Mouse (Mus musculus) ES-Bruce4 (cell line): Measurements from ENCODE around the gene Fcrl6. TPM values are rescaled to one million over a fixed set of nuclear protein-coding genes. Genes with fewer than 3 reads are reported as not detected.

ENCODE experiments used
- H3K27ac ChIP-seq: 2 replicates; pipeline ENCODE4 v1.5.1; 2012; ENCODE audit warnings: low read length, inconsistent platforms; ENCODE audit not compliant: insufficient read depth
- H3K27me3 ChIP-seq: 2 replicates; pipeline ENCODE4 v1.6.1; 2012; ENCODE audit warnings: mild to moderate bottlenecking, low read length, inconsistent platforms; ENCODE audit not compliant: control insufficient read depth, poor library complexity, insufficient read depth, severe bottlenecking
- H3K36me3 ChIP-seq: 2 replicates; pipeline ENCODE4 v1.6.1; 2012; ENCODE audit warnings: inconsistent platforms, mild to moderate bottlenecking, low read length, moderate library complexity; ENCODE audit not compliant: control insufficient read depth, poor library complexity, insufficient read depth, severe bottlenecking
- H3K4me1 ChIP-seq: one replicate; pipeline ENCODE4 v1.8.1; 2011; ENCODE audit warnings: low read length; ENCODE audit not compliant: control insufficient read depth, insufficient read depth
- H3K4me3 ChIP-seq: 2 replicates; pipeline ENCODE4 v1.5.1; 2011; ENCODE audit warnings: low read depth, mild to moderate bottlenecking, low read length
- H3K9ac ChIP-seq: 2 replicates; pipeline ENCODE4 v1.6.1; 2012; ENCODE audit warnings: low read depth, mild to moderate bottlenecking, inconsistent platforms; ENCODE audit not compliant: poor library complexity, severe bottlenecking
- H3K9me3 ChIP-seq: replicated peaks from 2 replicates; pipeline ENCODE4 v1.6.1; 2012; ENCODE audit warnings: mild to moderate bottlenecking, low read length, inconsistent platforms; ENCODE audit not compliant: control insufficient read depth, poor library complexity, insufficient read depth, severe bottlenecking
- CTCF ChIP-seq: IDR thresholded peaks from one replicate; pipeline ENCODE4 v1.8.1; 2011; ENCODE audit warnings: low read depth, low read length
- EP300 ChIP-seq: IDR thresholded peaks from 2 replicates; pipeline ENCODE4 v1.6.1; 2011; ENCODE audit warnings: low read depth, low read length; ENCODE audit not compliant: insufficient read depth
- POLR2A ChIP-seq: IDR thresholded peaks from one replicate; pipeline ENCODE4 v1.8.1; 2011; ENCODE audit warnings: low read length; ENCODE audit not compliant: insufficient read depth
- polyA plus RNA-seq: library from polyadenylated mRNA; stranded (reverse); fragments of >200 nt; gene quantifications from 2 replicates; pipeline ENCODE4 v1.2.4, GENCODE M21; 2011; ENCODE audit warnings: low read depth; ENCODE audit not compliant: missing spikeins, insufficient read depth, insufficient read length

Fcrl6 gene
- polyA plus RNA-seq, 1 experiment: not detected

- Histone ChIP-seq H3K9ac (no peak overlapping the region), H3K27ac (no peak overlapping the region), H3K4me3 (no peak overlapping the region), H3K27me3 (no peaks in the 10 kb centered on the region), H3K9me3 (no peaks in the 10 kb centered on the region), H3K36me3 (no peaks in the 10 kb centered on the region), H3K4me1 (no peaks in the 10 kb centered on the region)
- TF ChIP-seq EP300 (no peak), POLR2A (no peak), CTCF (peak; percentile 55)
Observed at GRCm38 (mm10) chr1:172594495-172594894, 7.9 kb downstream of the Fcrl6 start.

- H3K4me1 ChIP-seq: no peaks in the 10 kb centered on the region
- H3K4me3 ChIP-seq: no peak overlapping the region
- H3K9me3 ChIP-seq: no peaks in the 10 kb centered on the region
- no peaks in the 10 kb centered on the region for H3K27me3 ChIP-seq
- no peak overlapping the region for H3K9ac ChIP-seq
- no peaks in the 10 kb centered on the region for H3K36me3 ChIP-seq
- H3K27ac ChIP-seq: no peak overlapping the region
- TF ChIP-seq EP300: no peak
- TF ChIP-seq CTCF: no peak
- TF ChIP-seq POLR2A: no peak
Observed at GRCm38 (mm10) chr1:172593956-172594355, 8.4 kb downstream of the Fcrl6 start.

- no peaks in the 10 kb centered on the region for H3K27me3 ChIP-seq
- H3K36me3 ChIP-seq: no peaks in the 10 kb centered on the region
- H3K9ac ChIP-seq: no peak overlapping the region
- TF ChIP-seq POLR2A: no peak
- no peak for TF ChIP-seq EP300
- no peak for TF ChIP-seq CTCF
- H3K4me3 ChIP-seq: no peak overlapping the region
- no peak overlapping the region for H3K27ac ChIP-seq
- no peaks in the 10 kb centered on the region for H3K4me1 ChIP-seq
- H3K9me3 ChIP-seq: no peaks in the 10 kb centered on the region
Observed at GRCm38 (mm10) chr1:172593321-172593720, 9.0 kb downstream of the Fcrl6 start.

DNA sequence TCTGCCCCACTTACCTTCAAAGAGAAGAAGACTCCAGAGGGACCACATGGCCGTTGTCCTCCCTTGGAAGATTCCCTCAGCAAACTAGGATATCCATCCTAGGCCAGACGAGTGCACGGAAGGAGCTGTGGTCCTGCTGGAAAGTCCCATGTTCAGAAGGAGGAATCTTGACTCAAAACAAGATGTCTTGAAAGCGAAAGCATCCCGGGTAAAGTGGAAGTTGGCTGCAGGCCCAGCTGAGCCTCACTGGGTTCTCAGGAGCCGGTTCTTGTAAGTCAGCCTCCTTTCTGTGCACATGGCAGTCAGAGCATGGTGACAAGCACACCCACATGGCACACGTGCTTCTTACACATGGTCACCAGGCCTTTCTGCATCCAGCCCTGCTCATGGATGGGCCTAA, 12.0 kb downstream of the Fcrl6 start, which contains the start of gene Slamf8:
Gene Slamf8, minus strand, starts transcription at position 184 of the 400 bp plus-strand sequence.
- H3K9me3 ChIP-seq: no peaks in the 10 kb centered on the region
- H3K4me3 ChIP-seq: no peak within 1 kb of the TSS
- H3K36me3 ChIP-seq: no peaks in the 10 kb centered on the region
- no peaks in the 10 kb centered on the region for H3K4me1 ChIP-seq
- no peak within 1 kb of the TSS for H3K27ac ChIP-seq
- no peak within 1 kb of the TSS for H3K9ac ChIP-seq
- no peak for TF ChIP-seq CTCF
- TF ChIP-seq POLR2A: no peak
- no peak for TF ChIP-seq EP300
- no peaks in the 10 kb centered on the region for H3K27me3 ChIP-seq

DNA sequence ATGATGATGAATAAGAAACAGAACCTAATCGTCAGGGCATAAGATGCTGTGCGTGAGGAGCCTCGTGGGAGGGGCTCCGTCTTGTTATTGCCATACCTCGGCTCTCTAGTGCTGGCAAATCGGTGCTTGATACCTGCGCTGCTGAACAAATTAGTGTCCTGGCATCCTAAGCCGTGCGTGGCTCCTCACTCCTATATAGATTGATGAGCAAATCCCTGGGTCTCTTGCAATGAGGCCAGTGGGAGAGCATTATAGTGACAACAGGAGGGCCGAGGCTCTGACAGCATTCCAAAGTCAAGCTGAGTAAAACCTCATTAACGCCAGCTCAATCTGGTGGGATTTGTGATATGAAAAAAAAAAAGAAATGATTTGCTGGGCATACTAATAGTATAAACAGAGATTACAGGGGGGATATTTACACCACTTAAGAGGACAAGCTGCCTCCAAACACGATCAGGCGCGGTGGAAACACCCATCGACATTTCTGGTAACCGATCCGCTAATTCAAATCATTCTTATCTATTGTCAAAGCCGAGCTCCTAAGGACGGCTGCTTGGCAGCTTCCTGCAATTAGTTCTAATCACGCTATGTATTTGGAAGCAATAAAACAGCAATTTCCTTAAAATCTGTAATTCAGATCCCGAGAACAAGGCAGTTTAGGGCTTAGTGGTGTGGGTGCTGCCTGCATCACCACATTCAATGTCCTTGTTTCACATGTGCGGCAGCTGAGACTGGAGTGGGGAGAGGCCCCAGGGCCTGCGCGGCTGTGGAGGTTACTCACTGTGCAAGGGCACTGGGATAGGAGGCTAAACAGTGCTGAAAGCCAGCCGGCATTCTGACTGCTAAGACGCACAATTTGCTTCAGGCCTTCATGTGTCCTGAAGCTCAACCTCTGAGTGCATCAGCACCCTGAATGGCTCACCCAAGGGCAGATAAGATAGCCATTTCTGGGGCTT, 16.5 kb downstream of the Fcrl6 start:
- Histone ChIP-seq H3K27me3 (no peaks in the 10 kb centered on the region), H3K4me3 (no peak overlapping the region), H3K9ac (no peak overlapping the region)

GRCm38 (mm10) chr1:172585026-172585425, 17.3 kb downstream of the Fcrl6 start:
- Histone ChIP-seq H3K9me3 (no peaks in the 10 kb centered on the region), H3K9ac (no peak overlapping the region), H3K4me3 (no peak overlapping the region), H3K4me1 (no peaks in the 10 kb centered on the region), H3K36me3 (no peaks in the 10 kb centered on the region), H3K27me3 (no peaks in the 10 kb centered on the region), H3K27ac (no peak overlapping the region)
- TF ChIP-seq EP300 (no peak), CTCF (no peak), POLR2A (no peak)

More for the DNA sequence above, 16.5 kb downstream of the Fcrl6 start:
- no peaks in the 10 kb centered on the region for H3K4me1 ChIP-seq
- H3K9me3 ChIP-seq: no peaks in the 10 kb centered on the region
- no peaks in the 10 kb centered on the region for H3K36me3 ChIP-seq
- TF ChIP-seq CTCF: no peak
- no peak for TF ChIP-seq EP300
- TF ChIP-seq POLR2A: no peak
- no peak overlapping the region for H3K27ac ChIP-seq
